Mouse (Mus musculus): ENCODE measurements around the gene Aco2.

Aco2 gene

DNA sequence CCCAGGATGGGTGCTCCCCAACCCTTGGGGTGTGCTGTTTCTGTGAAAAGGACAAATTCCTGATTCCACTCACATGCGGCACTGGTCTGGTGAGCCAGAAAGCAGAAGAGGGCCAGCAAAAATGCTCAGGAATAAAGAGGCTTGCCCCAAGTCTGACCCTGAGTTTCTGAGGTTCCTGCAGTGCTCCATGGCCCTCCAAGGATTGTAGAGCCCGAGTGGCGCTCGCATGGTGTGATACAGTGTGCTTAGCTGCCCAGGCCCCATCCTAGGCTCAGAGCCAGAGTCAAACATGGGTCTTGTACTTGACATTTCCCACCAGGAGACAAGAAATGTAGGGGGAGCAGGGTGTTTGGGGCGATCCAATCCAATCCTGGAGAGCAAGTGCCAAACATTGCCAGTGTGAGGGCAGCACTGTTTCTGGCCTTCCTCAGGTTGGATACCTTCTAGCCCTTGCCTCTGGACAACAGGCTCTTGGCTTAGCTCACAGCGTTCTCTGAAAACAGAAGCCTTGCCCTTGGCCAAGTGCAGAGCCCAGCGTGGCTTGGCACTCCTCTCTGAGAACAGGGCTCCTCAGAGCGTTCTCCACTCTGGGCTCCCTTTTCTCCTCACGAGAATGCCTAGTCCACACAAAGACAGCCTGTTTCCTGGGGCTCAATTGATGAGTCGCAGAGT, 48.6 kb downstream of the Aco2 start:
- no peak for DNase-seq

DNA sequence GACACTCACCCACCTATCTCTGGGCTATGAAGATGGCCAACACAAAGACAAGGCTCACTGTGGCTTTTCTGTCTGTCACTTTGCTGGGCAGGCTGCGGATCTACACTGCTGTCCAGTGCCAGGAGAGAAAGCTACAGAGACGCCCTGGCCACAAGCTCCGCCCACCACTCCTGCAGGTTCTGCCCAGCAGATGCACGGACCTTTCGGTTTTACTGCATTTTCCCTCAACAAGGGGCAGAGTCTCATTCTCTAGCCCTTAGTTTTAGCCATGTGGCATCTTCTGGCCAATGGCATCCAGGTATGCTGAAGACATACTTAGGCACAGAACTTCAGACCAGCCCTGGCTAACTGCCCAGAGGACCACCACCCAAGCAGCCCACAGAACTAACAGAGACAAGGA, 49.1 kb downstream of the Aco2 start:
- no peak for DNase-seq

DNA sequence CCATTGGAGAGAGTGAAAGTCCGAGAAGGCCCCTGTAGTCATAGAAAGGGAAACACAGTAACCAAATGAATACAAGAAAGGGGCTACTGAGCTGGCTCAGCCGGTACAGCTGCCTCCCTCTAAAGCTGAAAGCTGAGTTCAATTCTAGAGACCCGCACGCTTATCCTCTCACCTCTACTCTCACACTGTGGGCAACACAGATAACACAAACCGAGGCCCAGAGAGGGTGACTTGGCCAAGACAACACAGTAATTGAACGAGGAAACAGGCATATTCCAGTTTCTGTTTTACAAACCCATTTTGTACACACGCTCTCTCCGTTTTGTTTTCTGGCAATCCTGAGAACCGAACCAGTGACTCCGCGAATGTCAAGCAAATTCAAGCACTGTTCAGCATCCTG, 52.8 kb downstream of the Aco2 start:
- no peak for DNase-seq

DNA sequence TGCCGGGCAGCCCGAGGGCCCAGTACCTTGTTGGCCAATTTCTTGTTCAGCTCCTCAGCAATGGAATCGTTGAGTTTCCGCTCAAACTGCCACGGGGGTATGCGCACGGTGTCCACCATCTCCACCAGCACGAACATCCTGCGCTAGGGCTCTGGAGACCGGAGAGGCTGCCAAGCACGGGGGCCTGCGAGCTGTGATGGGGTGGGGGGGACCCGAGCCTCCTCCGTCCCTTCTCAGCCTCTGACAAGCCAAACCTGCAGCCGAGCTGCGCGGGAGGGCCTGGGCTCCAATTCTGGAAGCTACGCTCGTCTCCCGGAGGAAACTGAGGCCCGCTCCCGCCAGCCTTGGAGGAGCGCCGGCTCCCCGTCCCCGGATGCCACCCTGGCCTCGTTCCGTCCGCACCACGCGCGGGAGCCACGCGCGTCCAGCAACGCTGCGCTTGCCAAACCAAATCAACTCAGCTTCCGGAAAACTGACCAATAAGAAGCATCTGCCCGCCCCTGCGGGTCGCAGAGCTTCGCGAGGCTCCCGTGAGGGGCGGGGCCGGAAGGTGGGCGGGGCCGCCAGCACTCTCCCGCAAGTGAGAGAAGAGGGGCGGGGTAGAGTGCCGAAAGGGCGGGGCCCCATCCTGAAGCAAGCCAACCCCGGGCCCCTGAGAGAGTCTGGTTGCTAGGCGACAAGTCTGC, 53.8 kb downstream of the Aco2 start, which contains the start of gene Polr3h:
Gene Polr3h (minus strand): TSS at position 481 of the 686 bp plus-strand sequence.
- peak; percentile 94 to 97 for DNase-seq

DNA sequence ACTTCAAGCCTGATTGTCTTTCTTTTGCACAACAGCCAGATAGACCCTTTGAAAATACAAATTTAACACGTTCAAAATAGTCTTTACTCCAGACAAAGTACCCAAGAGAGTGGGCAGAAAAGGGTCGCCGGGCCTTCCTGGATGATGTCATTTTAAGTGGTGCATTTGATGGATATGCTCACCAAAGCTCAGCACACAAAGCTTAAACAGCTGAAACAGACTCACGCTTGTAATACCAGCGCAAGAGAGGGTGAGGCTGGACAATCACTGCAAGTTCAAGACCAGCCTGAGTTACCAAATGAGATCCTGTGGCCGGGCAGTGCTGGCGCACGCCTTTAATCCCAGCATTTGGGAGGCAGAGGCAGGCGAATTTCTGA, 54.3 kb downstream of the Aco2 start:
- no peak for DNase-seq

DNA sequence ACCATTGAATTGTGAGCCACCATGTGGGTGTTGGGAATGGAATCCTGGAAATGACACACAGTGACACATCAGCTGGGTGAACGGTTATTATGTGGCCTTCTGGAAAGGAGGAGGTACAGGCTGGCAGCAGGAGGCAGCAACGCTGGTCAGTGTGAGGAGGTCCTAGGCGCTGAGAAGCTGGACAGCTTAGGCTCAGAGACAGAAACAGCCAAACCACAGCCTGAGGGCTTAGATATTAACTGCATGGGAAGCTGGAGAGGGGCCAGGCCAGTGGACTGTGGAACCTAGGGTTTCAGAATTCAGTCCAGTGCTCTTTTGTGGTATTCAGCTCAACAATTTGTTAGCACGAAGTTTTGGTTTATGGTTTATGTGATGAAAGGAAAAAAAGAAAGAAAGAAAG, 55.6 kb downstream of the Aco2 start:
- DNase-seq: no peak

DNA sequence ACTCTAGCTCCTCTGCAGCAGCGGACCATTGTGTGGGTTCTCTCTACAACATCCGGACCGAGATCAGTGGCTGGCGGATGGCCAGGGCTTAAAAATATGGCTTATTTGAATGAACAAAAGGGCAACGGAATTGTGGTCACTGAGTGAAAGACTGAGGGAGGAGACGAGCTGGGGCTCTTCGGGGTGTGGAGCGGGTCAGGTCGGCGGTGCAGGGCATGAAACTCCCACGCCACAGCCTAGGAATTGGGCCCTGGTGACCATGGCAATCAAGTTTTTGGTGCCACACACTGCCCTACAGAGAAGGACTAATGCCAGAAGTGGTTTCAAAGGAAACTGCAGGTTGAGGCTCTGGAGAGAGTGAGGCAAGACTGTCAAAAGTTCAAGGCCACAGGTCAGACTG, 56.2 kb downstream of the Aco2 start:
- DNase-seq: peak; percentile 33 to 36

DNA sequence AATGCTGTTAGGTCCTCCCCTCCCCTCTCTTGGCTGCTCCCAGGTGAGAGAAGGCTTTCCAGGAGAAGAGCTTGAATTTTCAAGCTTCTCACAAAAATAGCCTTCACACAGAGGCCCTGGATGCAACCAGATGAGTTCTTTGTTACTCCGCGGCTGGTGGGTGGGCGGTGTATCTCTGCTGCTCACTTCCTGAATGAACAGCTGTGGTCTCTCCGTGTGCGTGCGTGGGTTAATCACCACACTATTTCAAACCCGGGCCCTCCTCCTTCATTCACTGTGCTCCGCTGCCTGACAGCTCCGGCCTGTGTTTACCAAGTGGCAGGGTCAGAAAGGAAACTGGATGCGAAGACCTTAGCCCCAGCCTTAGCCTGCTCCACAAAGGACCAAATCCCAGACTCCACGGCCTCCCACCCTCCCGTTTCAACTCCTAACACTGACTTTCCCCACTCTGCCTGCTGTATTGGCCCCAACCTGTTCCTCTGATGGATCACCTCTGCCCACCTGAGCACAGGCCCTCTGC, 60.9 kb downstream of the Aco2 start:
- no peak for DNase-seq

DNA sequence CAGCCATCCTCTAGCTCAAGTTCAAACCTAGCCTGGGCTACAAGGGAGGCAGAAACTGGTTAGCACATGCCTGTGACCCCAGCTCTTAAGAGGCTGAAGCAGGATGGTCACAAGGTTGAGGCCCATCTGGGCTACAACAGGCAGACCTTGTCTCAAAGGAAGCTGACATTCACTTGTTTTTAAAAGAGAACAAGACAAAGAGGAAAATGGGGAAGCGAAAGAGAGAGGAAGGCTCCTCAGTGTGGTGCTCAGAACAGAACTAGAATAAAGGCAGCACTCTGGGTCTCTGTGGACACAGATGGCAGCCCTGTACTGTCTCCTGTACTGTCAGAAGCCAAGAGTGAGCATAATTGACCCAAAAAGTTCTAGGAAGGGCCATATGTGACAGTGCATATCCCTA, 61.9 kb downstream of the Aco2 start:
- DNase-seq: no peak

DNA sequence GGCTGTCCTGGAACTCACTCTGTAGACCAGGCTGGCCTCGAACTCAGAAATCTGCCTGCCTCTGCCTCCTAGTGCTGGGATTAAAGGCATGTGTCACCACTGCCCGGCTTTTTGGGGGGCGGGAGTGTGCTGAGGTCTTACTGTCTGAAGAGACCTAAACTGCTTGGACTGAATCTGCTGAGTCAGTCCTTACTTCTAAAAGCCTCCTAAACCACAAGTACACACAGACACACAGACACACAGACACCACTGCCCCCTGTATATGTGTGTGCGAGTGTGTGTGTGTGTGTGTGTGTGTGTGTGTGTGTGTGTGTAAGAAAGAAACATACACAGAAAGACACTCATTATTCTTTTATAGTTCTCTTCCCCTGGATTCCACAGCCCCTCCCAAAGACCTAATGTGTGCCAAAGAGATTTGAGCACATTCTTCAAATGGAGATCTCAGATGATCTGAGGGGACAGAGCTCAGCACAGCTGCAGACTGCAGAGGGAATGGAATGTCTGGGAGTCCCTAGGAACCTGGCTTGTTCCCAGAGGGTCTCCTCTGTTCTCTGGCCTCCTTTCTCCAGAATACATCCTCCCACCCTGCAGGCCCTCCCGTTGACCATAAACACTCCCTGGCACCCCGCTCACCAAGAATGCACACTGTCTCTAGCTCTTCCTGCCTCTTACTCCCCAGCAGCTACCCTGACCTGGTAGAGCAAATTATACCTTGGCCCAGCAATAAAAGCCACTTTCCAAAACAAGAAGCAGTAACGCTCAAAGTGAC, 63.9 kb downstream of the Aco2 start:
- DNase-seq: no peak

DNA sequence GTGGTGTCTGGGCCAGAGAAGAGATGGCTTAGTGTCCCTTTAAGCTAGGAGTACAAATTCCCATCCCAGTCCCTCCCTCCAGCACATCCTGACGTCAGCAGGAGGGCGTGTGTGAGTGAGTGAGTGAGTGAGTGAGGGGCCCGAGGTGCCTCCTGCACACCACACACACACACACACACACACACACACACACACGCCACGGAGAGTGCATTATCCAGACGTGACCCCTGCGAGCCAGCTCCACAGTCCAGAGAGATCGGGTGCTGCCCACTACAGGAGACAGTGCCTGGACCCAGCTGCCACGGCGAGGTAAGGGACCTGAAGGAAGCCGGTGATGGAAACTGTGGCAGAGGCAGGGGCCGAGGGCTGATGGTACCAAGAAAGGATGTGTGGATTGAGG, 64.6 kb downstream of the Aco2 start, which contains the start of gene Csdc2:
Gene Csdc2 (plus strand): TSS at position 81 of the 400 bp plus-strand sequence.
- peak in 1 of 2 experiments; percentile 44 for DNase-seq

DNA sequence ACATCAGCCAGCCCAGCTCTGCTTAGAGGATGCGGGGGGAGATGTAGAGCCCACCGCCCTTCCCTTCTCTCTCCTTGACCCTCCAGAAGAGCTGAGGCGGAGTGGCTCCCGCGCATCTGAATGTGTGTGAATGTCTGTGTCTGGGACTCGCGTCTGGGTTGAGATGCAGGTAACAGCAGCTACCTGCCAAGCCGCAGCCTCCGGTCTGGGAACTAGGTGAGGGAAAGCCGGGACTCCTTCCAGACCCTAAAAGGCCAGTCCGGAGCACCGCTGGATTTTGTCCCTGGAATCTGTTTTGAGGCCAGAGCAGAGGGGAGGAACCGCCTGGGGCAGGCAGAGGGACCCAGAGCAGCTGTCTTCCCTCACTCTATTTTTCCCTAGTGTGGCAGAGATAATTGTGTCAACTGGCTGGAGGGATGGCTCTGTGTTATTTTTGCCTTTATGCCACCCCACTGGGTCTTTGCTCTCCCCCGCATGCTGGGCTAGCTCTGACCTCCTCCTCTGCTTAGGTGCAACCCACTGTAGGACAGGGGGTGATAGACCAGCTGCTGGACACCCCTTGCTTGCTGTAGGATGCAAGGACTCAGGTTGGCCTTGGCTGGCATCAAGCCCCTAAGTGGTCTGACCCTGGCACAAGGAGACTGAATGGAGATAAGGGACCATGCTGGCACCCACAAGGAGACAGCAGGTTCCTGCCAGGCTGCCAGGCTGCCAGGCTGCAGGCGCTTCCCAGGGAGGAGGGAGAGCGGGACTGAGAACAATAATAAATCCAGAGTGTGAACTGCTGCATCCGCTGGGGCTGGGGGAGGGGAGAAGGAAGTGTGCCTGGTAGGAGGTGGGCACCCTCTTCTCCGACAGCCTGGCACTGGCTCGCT, 65.2 kb downstream of the Aco2 start:
- DNase-seq: no peak

DNA sequence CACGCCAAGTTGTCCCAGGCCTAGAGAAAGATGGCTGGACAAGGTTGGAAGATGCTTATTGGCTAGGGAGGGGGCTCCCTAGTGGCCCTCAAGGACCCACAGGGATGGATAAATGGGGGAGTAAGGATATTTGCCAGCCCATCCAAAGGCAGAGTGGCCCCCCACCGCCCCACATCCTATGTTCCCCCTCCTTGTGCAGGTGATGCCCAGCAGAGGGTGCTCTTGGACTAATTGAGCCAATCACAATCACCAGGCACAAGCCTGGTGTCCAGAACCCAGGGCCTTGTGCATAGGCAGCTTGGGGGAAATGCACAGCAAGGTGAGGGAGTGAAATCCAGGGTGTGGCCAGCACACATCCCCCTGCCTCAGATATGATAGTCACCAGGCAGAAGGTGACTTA, 66.1 kb downstream of the Aco2 start:
- peak in 1 of 2 experiments; percentile 27 for DNase-seq

DNA sequence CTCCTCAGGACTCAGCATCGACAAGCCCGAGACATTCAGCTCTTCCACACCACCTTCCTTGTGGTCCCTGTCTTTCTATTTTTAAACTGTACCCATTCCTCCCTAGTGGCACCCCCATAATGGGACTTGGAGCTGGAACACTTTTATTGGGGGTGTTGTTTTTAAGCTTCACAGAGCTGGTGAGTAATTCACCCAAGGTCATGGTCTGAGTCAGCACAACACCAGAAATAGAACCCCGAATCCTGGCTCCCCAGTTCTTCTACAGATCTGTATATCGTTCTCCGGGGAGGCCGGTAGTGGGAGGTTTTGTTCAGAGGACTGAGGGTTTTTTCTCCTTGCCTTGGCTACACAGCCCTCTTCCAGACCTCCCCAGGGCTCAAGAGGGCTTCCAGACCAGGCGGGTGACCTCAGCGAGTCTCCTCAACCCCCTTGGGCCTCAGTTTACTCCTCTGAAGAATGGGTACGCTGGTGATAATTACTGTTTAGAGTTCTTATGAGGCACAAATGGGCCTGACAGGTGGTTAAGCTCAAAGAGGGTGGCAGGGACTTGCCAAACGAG, 67.1 kb downstream of the Aco2 start:
- no peak for DNase-seq

DNA sequence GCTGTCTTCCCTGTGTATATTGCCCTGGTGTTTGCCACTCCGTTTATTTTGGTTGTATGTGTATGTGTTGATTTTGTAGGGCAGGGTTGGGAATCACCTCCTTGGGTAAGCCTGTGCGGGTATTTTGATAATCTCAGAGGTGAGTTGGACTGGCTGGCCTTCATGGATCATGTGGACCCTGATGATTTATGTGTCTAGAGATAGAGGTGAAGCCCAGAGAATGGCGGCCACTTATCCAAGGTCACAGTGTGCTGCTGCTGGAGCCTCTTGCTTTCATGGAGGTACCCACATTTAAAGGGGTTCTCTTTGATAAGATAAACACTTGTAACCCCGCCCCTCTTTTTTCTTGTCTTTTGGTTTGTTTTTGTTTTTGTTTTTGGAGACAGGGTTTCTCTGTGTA, 67.7 kb downstream of the Aco2 start:
- no peak for DNase-seq

DNA sequence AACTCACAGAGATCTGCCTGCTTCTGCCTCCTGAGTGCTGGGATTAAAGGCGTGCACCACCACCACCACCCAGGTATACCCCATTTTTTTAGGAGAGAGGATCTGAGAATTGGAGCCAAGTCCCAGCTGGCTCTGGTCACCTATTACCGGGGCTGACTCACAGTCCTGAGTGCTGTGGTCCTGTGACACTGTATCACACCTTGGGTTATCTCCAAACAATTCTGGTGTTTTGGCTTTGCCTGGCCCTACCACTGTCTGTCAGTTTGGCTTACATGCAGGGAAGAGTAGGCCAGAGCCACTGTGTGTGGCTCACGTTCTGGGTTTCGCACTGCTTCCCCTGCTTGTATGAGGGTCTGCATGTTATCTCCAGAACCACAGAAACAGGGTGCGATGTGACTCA, 68.1 kb downstream of the Aco2 start:
- DNase-seq: no peak

DNA sequence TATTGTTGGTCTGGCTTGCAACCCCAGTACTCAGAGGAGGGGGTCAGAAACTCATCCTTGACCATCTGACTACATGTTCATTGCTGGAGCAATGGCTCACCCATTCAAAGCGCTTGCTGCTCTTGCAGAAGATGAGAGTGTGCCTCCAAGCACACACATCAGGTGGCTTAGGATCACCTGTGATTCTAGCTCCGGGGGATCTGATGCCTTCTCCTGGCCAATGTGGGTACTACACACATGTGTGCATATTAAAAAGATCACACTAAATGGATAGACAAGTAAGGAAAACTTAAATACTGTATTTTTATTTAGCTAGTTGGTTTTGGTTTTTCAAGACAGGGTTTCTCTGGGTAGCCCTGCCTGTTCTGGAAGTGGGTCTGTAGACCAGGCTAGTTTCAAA, 68.9 kb downstream of the Aco2 start:
- no peak for DNase-seq

DNA sequence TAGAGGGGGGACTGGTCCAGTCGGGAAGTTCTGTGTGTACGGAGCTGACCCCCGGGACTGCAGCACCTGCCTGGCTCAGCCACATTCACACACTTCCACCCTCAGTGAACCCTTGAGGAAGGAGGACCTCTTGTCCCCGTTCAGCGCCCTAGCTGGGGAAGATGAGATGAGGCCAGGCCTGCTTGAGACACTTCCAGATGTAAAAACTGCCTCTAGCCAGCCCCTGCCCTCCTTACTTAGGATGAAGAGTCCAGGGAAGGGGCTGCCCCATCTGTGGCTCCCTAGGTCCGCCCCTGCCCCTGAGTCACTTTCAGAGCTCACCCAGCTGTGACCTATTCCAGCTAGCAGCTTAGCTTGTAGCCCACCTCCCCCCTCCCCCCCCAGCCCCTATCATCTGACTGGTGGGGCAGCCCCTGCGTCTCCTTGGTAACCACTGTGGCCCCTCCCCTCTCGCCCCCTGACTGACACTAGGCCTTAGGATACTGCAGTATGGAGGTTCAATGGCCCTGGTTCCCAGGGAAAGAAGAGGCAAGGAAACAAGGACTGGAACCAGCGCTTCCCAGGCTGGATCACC, 71.2 kb downstream of the Aco2 start:
- DNase-seq: no peak

DNA sequence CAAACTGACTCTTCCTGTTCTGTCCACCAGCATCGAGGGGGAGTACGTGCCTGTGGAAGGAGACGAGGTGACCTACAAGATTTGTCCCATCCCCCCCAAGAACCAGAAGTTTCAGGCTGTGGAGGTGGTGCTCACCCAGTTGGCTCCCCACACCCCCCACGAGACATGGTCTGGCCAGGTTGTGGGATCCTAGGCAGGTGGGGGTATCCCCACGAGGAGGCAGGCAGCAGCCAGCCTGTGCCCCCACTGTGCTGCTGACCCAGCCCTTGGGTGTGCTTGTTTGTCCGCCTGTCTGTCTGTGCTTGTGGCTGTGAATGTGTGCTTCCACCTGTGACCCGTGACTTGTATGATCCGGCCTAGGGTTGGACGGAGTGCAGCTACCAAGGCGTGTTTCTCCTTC, 77.0 kb downstream of the Aco2 start:
- DNase-seq: no peak

DNA sequence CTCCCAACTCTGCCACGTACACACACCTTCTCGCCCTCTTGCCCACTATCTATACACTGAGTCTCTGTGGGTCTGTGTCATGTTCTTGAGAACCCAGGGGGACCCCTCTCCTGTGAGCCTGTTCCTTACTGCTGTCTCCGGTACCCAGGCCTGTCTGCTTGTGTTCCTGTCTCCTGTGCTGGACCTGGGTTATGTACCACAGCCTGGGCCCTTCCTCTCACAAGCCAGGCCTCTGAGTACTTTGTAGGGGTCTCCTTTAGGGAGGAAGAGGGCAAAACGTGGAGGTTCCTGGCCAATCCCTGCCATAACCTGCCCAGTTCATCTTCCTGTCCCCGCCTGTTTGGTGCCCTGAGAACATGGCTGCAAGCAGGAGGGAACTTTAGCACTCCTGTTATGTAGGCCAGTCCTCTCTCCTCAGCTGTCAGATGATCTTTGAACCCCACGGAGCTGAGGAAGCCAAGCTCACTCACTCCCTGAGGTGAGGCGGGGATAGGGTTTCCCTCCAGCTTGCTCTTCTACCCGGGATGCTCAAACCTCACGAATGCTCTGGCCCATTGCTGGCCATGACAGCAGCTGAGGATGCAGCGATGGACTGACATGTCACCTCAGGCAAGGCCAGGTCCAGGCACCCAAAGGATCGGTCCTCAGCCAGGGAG, 77.5 kb downstream of the Aco2 start:
- DNase-seq: no peak

DNA sequence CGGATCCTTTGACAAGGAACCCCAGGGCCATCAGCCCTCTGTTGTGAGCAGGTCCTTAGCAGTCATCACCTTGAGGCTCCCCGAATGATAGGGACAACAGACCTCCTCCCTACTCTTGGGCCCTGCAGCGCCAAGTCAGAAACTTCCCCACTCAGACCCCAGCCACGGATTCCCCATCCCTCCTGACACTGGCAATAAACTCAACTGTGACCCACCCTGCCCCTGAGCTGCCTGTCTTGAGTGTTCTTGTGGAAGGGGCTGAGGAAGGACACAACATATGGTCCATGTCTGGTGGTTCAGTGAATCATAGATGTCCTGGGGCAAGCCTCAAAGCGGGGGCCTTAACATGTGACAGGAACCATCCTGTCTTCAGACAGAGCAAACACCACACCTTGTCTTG, 78.6 kb downstream of the Aco2 start:
- no peak for DNase-seq
